Mouse (Mus musculus): ENCODE measurements around the gene Cct8. TPM values are rescaled to one million over a fixed set of nuclear protein-coding genes. Genes with fewer than 3 reads are reported as not detected.

Cct8 gene
- 100 to 1,000 TPM; 169 to 191 TPM for total RNA-seq (2023)

DNA sequence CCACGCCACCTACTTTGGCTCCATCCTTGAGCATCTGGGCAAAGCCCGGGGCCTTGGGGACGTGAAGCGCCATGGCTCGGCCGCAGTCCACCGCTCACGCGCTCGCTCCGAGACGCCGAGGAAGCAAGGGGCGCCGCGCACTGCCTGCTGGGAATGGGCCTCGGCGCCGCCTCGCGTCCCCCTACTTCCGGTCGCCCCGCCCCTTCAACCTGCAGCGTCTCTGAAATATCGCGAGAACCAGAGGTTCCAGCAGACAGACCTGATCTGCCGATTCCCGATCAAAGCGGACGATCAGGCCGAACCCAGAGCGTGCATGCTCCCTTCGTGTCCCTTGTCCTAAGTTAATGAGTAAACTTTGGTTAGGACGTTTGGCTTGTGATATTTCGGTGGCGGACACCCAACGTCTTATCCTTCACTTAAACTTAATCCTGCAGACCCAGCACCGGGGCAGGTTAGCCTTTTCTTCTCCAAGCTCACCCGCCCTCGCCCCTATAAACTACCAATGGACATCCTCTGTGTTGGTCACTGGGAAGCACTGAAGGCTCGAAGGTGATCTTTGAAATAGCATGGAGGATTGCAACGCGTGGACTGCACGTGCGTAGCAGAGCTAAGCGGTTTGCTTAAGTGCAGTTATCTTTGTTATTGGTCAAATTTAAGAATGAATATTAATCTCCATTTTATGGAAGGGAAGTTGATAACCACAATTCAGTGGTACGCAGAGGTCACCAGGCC lies at the start of gene Cct8:
Cct8 (minus strand) TSS at position 158 of the 732 bp plus-strand sequence.

DNA sequence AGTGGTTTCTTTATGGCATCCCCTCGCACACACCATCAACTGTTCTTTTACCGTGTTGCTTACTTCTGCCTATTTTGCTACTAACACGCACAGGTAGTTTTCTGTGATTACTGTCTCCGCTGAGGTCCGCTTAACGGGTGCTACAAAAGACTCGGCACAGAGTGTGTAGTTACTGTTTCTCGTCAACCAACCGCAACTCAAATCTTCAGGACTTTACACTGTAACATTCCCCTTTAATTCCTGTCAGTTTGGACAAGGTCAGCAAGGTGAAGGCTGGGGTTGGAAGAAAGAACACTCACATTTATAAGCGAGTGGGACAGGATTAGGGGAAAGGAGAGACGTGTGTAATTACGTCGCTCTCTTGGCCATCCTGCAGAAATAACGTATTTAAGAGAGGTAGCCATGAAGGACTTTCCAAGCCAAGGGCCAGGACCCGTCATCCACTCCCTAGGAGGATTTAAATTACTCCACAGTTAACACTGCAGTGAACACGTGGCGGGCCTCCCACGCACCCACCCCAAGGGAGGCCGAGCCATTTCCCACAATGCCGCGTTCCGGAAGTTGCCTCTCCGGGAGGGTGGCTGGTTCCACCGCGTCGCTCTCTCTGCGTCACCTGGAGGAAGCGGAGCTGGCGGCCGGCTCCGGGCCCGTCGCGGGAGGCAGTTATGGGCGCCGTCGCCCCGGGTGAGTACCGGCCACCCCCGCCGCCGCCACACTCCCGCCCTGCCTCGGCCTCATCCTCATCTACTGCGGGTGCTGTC lies 41.1 kb downstream of the Cct8 start, which contains the start of gene Usp16:
Usp16 (plus strand) TSS at position 285 of the 761 bp plus-strand sequence.

DNA sequence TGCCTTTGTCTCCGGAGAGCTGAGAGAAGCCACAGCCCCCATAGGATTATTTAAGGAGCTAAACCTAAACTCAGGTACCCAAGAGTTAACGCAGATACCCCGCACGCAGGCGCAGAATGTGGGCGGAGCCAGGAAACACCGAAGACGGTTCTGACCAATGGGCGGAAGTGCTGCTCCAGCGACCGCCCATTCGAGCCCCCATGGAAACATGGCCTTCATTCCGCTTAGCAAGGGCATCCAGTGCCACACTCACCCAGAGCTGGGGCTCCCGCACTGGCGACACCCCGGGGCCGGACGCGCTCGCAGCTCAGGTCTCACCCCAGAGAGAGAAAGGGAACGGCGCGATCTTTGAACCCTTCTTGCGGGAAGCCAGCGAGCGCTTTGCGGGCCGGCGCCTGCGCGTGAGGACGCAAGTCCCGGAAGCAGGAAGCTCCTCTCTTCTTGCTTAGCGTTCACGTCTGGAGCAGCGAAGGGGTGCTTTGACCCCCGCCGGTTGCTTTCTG lies 55.4 kb downstream of the Cct8 start, which contains the start of gene Rwdd2b:
Rwdd2b (minus strand) TSS at position 390 of the 503 bp plus-strand sequence.

Other genes starting within 250 kb of the Cct8 start
- gene N6amt1, start 141.7 kb downstream of the Cct8 start, total RNA-seq (2023) = 10 to 100 TPM; 14.4 to 22.4 TPM
- 10 to 100 TPM; 45.2 to 55.7 TPM for gene Ltn1, start 63.3 kb downstream of the Cct8 start, total RNA-seq (2023)
- gene Rwdd2b, start 55.3 kb downstream of the Cct8 start, total RNA-seq (2023) = 10 to 100 TPM in 1 of 2 experiments, 1 to 10 TPM in 1; 5.8 to 10.7 TPM
- gene Usp16, start 41.2 kb downstream of the Cct8 start, total RNA-seq (2023) = 100 to 1,000 TPM; 139 to 142 TPM
- not detected for gene Map3k7cl, start 57.5 kb upstream of the Cct8 start, total RNA-seq (2023)
- gene Bach1, start 203.1 kb upstream of the Cct8 start, total RNA-seq (2023) = 10 to 100 TPM; 24.2 to 25.5 TPM